Mouse (Mus musculus) inflammation-experienced regulatory T-cells, adult 6 months (primary cell): ENCODE results near the gene Rcsd1. TPM values are rescaled to one million over a fixed set of nuclear protein-coding genes. Genes with fewer than 3 reads are reported as not detected.

Experiments used
- ATAC-seq: one replicate; pipeline ENCODE4 v1.8.0; 2017
- polyA plus RNA-seq, 3 experiments: library from polyadenylated mRNA; unstranded; fragments of 100-300 nt; shearing (Covaris generic); gene quantifications; one replicate each; pipeline ENCODE4 v1.2.1; 2017

Gene Rcsd1
- polyA plus RNA-seq, 3 experiments from 2014 or later = 84.1 to 109 (median 101) TPM

DNA sequence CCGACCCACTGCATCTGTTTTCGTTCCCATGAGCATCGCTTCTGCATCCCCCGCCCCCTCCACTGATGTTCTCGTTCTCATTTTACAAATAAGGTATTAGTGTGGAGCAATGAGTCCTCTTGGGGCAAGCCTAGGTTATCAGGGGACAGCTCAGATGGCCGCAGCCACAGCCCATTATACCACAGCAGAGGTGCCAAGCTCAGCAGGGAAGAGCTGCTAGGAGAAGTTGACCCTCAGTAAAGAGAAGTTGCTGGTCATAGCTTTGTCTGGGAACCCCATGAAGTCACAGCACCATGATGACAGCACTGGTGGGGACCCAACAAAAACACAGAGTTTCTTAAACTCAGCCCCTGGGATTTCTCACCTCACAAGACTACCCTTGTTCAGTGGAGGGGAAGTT lies 47.8 kb downstream of the Rcsd1 start:
- ATAC-seq = no peak

DNA sequence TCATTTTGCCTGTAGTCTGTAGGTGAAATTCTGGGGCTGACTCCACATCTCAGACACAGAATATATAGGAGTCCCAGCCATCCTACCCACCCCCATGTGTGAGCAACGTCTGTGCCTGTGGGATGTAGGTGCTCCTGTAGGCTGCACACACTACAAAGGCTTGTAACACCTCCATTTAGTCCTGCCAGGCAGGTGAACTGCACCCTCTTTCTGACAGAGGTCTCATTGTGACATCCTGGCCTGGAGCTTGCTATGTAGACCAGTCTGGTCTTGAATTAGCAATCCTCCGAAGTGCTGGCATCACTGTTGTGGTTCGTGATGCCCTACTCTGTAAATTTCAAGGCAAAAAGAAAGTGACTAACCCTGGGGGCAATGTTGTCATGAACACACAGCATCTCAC lies 48.4 kb downstream of the Rcsd1 start:
- ATAC-seq = peak; percentile 9

DNA sequence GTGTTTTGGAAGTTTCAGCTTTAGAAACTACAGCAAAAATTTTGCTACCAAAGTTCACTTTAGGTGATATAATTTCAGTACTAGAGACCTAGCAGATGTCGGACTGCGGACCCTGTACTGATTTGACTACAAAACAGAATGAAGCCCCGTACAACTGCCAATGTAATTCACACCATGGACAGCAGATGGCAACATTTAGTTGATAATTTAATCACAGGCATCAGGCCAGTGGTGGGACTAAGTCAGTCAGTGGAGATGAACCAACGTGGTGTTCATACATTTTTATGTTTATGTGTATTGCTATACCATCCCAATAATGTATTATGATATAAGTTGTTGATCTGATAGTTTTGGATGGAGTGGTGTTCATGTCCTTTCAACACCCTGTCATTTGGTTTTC lies 48.8 kb downstream of the Rcsd1 start:
- peak; percentile 64 for ATAC-seq

DNA sequence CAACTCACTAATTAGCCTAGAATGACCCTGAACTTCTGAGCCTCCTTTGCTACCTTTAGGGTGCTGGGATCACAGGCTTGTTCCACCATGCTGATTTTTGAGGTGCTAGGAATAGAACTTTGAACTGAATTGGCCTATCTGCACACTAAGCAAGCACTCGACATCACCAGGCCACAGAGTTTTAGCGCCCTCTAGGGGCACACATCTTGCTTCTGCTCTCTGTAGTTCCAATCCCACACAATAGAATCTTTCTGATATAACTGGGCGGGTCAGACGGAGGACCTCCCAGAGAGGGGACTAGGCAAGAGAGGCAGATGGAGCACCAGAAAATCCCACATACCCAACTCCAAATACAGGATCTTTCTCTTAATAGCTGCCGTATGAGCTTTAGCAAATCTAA lies 51.0 kb downstream of the Rcsd1 start:
- peak; percentile 55 for ATAC-seq

DNA sequence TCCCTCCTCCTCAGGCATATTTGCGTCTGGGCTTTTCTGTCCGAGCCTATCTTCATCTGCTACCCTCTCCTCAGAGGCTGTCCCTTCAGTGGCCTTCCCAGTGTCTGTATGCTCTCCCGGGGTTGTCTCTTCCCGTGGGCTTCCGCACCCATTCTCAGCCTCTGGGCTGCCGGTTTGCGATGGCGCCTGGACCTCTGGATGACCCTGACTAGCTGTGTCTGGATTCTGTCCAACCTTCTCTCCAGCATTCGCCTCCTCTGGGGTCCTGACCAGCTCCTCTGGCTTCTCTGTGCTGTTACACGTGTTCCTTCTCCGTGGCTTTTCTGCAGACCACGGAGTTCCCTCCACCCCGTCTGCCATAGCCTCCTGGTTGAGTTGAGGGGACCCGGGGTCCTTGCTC lies 54.1 kb downstream of the Rcsd1 start:
- no peak for ATAC-seq

DNA sequence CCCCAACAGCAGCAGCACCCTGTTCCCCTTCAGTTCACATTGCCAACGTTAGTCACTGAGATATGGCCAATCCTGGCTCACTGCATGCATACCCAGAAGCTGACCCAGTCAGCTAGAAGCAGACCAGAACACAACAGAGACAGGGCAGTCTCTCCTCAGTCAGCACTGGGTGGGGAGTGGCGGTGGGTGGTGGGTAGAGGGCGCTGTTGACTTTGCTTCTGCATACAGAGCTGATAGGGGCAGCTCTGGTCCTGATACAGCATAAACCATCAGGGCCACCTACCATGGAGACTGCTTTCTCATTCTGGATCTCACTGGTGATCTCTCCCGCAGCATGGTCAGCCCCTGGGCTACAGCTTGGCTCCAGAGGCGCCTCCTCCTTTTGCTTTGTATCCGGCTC lies 54.5 kb downstream of the Rcsd1 start:
- ATAC-seq = no peak

DNA sequence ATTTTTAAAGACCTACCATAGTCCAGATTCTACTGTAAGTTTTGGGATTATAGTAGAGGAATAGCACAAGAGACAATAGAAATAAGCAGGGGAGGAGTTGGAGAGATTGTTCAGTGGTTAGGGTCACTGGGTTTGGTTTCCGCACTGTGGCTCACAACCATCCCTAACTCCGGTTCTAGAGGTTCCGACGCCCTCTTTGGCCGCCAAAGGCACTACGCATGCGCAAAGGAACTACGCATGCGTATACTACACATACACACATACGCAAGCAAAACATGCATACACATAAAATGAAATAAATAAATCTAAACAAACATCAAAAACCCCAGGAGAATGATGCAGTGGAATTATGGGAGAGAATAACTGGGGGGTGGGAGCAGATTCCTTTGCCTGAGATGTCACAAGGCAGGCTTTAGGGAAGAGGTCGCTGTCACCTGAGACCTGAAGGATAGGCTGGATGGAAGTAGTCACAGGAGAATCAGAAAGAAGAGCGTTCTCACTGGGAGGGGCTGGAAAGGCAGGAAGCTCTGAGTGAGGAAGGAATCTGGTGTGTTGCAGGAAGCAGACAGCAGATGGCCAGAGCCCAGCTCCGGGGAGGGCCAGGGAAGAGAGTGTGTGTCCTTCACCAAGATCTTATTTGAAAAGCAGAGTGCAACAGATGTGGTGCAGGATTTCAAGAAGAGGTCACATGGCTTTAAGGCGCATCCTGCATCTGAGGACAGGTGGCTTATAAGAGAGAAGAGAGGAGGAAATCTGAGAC lies 56.3 kb downstream of the Rcsd1 start:
- no peak for ATAC-seq

DNA sequence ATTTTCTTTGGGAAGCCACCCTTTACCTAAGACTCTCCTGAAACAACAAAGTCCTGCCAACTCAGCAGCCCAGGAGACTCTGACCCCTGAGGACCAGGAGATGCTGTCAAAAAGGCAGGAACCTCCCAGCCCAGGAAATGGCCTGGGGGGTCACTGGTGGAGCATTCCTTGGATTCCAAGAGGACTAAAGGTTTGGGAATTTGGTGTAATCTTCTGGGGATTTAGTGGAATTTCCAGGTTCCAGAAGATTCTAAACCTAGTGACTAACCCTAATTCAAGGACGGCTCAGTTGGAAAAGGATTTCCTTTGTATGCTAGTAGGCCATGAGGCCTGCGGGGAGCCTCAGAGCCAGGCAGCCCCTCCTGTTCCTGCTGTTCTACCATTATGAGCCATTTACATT lies 57.0 kb downstream of the Rcsd1 start:
- no peak for ATAC-seq

DNA sequence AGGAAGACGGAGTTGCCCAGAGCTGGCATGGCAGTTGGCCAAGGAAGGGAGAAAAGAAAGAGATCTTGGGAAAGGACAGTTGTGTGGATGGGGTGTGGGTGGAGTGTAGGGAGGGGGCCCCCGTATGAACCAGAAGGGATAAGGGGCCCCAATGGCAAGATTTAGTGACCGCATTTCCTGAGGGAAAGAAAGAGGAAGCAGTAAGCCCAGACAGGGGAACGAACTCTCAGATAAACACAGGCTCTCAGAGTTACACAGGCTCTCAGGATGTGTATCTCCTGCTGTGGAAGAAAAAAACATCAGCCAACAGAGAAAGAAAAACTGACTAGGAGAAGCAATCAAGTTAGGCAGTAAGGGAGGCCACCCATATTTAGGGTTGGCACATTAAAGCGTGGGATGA lies 58.4 kb downstream of the Rcsd1 start:
- no peak for ATAC-seq

DNA sequence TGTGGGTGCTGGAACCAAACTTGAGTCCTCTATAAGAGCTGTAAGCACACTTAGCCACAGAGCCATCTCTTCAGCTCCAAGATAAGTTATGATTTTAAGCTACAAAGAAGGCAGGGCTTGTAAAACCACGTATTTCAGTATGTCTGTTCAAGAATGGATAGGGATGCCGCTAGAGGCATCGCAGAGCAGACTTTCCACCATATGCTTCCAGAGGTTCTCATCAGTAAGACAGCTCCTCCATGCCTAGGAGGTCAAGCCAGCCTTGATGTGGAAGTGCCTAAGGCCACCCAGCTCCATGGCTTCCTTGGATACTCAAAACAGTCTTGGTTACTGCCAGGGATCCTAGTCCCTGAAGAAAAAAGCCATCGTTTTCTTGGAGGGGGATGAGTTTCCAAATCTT lies 64.5 kb downstream of the Rcsd1 start:
- ATAC-seq = no peak

DNA sequence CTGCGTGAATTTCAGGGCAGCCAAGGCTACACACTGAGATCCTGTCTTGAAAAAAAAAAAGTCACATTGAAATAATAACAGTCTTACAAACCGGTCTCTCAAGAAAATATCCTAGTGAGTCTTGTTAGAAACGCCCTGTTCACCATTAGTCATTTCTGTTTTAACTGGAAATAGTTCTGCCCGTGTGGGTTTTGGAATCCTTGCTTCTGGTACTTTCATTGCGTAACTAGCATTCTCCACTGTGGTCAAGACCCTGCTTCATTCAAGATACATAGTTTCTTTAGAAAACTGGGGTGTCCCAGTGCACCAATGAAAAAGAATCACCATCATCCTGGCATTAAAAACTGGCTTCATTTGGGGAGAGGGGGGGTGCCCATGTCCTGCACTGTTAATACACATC lies 65.8 kb downstream of the Rcsd1 start:
- ATAC-seq = no peak

DNA sequence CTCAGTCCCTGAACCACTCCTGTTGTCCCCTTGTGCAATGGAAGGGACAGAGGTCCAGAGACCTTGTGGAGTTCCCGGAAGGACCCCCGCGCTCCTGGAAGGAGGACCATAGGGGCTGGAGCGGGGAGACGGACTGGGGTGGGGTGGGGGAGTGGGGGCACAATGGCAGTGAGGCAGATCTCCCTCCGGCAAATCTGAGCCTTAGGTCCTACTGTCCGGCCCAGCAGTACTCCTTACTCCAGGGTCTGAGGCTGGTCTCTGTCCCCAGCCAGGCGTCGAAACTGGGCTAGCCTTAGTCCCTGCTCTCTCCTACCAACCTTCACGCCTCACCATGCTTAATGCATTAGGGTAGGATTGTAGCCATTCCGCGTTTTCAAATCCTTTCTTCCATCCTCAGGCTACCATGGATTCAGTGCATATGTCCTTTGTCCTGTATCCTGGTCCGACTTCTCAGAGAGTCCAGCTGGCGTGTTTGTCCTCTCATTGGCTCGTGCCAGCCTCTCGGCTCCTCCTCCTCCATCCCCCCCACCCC lies 66.7 kb downstream of the Rcsd1 start:
- no peak for ATAC-seq

DNA sequence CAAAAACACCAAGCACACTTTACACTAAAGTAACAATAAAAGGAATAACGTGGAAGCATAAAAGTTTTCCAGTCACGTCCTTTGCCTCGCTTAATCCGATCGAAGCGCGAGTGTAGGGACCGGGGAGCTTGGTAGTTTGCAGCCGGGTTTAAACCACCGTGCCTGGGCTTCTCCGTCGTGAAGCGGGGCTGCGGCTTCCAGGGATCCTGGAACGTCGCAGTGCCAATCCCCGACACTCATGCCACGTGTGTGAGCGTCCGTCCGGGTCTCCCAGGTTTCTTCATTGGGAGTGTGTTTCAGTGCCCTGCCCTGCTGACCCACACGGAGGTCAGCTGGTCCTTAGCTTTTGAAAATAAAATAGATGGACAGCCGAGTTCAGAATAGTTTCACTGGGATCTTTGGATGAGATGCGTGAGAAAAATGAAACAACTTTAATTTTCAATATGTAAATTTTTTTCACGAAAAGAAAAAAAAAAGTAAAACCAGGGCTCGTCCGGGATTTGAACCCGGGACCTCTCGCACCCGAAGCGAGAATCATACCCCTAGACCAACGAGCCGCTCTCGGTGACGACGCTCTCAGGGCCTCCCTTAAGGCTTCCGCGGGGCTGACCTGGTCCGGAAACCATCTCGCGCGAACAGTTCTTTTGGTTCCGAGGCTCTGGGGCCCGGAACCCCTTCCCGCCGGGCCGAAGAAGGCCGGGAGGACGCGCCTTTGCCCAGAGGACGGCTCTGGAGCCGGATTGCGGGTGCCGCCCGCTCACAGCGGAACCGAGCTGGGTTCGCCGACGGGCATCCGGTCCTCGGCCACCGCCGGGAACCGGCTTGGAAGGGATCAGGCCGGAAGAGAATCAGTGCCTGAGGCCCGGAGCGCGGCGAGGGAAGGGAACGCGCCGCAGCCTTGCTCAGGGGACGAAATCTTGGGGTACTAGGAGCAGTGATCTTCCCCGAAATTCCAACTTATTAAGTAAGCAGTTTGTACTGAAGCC lies 67.5 kb downstream of the Rcsd1 start:
- peak; percentile 80 for ATAC-seq

DNA sequence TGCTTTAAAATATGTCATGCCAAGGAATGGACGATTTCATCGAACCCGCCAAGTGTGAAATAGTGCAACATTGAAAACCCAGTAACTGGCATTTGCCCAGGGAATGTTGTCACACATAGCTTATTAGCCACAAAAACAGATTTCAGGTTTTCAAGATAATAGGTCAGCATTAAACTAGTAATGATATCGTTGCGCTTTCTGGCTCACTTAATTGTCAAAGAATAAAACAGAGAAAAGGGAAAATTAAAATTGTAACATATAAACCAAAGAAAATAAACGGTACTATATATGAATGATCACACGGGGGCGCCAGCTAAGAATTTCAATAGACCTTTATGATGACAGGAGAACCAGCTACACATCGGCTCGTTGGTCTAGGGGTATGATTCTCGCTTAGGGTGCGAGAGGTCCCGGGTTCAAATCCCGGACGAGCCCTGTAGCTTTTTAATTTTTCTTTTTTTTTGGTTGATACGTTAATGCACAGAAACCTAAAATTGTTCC lies 68.2 kb downstream of the Rcsd1 start:
- peak; percentile 70 for ATAC-seq

DNA sequence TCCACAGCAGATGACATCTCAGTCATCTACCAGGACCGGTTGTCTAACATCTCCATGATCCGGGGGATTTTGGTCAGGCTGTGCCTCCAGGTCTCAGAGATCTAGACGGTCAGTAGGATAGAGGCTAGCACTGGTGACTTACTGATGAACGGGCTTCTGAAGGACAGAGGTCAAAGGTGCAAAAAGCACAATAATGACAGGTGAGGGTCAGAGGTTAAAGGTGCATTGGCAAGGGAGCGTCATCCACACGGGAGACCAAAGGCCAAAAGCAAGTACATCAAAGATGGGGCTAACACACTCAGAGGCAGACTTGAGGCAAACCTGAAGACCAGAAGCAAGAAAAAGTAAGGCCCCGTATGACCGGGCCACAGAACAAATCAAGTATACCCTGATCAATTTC lies 73.3 kb downstream of the Rcsd1 start:
- no peak for ATAC-seq

DNA sequence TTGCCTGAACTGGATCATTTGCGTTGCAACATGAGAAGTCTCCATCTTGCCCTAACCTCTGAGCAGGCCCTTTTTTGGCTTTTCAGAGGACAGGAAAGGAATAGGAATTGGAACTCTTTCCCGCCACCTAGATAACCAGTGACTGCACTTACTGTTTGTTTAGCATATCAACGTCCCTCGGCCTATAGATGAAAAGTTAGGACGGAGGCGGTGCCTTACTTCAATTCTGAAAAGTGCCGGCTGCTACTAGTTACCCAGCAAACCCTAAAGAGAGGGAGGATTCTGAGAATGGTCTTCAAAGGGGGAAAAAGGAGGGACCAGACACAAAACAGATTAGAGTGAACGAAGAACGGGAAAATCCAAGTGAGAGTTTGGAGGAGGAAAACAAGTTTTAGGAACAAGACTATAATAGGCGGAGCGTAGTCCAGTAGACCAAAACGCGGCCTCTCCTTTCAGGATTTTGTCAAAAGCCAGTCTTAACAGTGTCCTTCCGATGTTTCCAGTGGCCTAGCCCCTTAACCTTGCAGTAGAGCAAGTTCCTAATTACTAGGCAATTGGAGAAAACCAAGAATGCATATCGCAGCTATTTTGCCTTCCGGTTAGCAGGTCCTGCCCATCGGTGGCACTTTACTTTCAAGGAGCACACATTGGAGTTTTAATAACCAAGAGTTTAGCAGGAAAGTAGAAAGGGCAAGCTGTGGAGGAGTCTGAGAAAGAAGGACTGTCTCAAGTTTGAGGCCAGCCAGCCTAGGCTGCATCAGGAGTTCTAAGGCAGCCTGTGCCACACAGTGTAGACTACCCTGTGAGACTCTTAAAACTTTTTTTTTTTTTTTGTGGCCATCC lies 74.3 kb downstream of the Rcsd1 start:
- ATAC-seq = no peak

DNA sequence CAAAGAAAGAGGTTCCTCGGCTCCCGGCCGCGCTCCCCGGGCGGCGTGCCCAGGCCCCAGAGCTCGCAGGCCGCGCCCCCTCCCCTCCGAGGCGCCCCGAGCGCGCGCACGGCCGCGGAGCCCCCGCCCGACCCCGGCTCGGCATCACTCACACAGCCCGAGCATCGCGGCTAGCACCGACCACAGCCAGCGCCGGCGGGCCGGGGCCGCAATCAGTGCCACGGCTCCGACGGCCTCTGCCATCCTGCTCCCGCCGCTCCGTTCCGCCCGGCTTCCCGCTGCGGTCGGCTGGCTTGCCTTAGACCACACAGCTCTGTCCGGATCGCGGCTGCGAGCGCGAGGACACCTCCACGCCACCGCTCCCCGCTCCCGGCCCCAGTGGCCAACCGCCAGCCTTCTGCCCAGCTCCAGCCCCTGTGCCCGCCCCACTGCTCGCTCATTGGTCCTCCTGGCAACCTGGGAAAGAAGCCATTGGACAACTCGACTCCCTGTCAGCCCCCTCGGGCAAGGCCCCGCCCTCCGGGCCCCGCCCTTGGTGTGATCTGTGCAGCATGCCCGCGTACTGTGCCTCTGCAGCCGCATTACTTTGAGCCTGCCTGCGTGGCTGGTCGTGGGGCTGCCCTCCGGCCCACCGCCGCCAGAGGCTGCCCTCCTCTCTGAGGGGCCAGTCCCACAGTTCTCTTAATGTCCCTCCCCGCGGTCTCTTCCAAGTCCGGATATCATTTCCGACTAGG lies 75.2 kb downstream of the Rcsd1 start, which contains the start of gene Mpzl1:
Mpzl1 (minus strand) TSS at position 388 of the 734 bp plus-strand sequence.
- peak; percentile 100 for ATAC-seq

DNA sequence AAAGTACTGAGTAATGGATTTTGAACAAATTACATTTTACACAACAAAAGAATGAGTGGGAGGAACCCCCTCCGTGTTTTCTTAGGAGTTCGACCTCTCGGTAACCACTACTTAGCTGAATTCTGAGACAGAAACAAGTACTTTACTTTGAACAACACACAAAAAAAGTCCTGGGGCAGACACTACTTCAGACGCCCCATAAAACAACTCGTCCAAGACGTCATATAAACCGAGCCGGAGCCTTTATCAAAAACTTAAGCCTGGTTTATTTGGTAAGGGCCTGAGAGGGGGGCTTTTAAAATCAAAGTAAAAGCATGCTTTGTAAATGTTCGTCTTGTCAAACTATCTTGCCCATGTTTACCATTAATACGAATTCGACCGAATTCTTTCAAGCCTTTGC lies 76.2 kb downstream of the Rcsd1 start:
- ATAC-seq = no peak

DNA sequence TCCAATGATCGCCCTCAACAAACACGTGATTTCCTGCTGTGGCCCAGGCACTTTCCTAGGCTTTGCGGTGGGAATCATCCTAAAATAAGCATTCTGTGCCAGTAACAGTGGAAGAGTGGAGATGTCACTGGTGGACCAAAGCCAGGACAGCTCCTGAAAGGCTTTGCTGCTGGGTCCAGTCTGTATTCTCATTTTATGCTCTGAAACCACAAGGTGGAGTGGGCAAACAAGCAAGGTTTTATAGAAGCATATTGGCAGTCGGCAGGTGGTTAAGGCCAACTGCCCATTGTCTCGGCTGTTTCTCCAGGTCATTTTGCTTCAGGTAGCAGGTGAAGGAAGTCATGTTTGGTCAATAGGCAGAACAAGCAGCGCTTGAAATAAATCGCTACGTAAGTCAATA lies 78.4 kb downstream of the Rcsd1 start:
- ATAC-seq = no peak

DNA sequence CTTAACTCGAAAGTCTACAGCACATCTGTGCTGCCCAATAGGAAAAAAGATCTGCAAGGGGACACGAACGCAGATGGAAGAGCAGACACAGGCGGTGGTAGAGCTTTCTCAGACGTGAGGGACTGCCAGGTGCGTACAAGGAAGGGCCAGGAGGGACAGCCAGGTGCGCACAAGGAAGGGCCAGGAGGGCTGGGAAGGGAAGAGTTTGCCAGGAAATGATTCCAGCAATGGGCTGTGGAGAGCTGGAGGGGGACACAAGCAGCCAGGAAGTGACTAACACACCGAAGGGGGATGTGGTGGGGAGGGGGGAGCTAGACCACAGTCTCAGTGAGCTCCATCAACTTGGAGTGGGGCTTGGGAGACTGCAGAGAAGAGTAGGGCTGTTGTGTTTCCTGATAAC lies 79.6 kb downstream of the Rcsd1 start:
- ATAC-seq = no peak

DNA sequence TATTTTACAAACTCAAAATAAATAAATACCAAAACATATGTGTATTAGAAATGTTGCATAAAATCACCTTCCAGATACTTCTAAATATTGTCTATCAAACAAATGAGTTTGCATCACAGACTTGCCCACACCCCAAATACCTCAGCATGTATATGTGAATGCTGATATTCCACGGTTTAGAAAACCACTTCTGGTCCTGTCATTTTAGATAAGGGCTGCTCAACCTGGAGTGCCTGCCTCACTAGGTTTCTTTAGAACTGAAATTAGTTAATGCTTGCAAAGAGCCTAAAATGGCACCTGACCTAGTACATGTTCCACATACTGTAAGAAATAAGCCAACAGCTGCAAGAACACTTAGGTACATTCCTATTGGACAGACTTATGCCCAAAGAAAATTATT lies 81.0 kb downstream of the Rcsd1 start:
- no peak for ATAC-seq

DNA sequence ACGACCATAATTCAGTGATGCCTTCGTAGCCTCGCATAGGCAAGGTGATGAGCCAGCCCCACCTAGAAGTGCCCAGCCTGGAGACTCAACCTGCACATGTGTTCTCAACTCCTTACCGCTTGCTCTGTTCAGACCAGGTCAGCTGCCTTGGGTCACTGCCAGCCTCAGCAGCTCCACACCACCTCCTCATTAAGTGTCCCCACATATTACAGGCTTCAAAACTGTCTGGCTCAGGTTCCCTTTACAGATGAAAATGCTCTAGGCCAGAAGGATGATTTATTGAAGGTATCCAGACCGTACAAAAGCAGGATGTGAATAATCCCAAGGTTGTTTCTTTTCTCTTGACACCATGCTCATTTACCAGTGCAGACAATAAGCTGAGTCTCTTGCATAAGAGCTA lies 83.7 kb downstream of the Rcsd1 start:
- ATAC-seq = no peak
